Mouse (Mus musculus) intestine, embryonic 15.5 days (tissue): ENCODE measurements at regions not wholly inside any gene's neighbourhood (a gene's known extent, or its start where the extent isn't known, plus 50 kb on each side); places are given as distances from the start of the nearest gene placed in this dataset.
A peak's percentile ranks its signal among the peaks of the same experiment; 100 is the strongest.

Source experiments
- ATAC-seq: fragments of 200-750 bp; cut with Nextera tagmentation; 2 replicates; pipeline ENCODE4 v1.8.0; 2017; ENCODE audit warnings: moderate TSS enrichment, moderate library complexity
- H3K27ac ChIP-seq: fragments of 300-500 bp; sonication (generic); 2 replicates; pipeline ENCODE4 v1.5.1; 2015; ENCODE audit warnings: mild to moderate bottlenecking, inconsistent platforms
- H3K27me3 ChIP-seq: fragments of 300-500 bp; sonication (generic); replicated peaks from 2 replicates; pipeline ENCODE4 v1.6.1; 2015; ENCODE audit warnings: inconsistent platforms
- H3K36me3 ChIP-seq: fragments of 300-500 bp; sonication (generic); 2 replicates; pipeline ENCODE4 v1.6.1; 2015; ENCODE audit warnings: inconsistent platforms
- H3K4me1 ChIP-seq: fragments of 300-500 bp; sonication (generic); replicated peaks from 2 replicates; pipeline ENCODE4 v1.6.1; 2015; ENCODE audit warnings: inconsistent platforms
- H3K4me2 ChIP-seq: fragments of 300-500 bp; sonication (generic); replicated peaks from 2 replicates; pipeline ENCODE4 v1.6.1; 2015; ENCODE audit warnings: mild to moderate bottlenecking, inconsistent platforms
- H3K4me3 ChIP-seq: fragments of 300-500 bp; sonication (generic); replicated peaks from 2 replicates; pipeline ENCODE4 v1.5.1; 2015; ENCODE audit warnings: inconsistent platforms
- H3K9ac ChIP-seq: fragments of 300-500 bp; sonication (generic); 2 replicates; pipeline ENCODE4 v1.6.1; 2015; ENCODE audit warnings: inconsistent platforms
- H3K9me3 ChIP-seq: fragments of 300-500 bp; sonication (generic); 2 replicates; pipeline ENCODE4 v1.6.1; 2016; ENCODE audit warnings: inconsistent platforms
- WGBS: fragments of 180-500 bp; shearing (Covaris S2); methylation state at CpG from one replicate; pipeline ENCODE4 v1.1.7; 2015; 5-methylcytosine and 5-hydroxymethylcytosine counted together

- Histone ChIP-seq H3K27me3 (no peaks in the 10 kb centered on the region), H3K9ac (no peak overlapping the region), H3K4me1 (no peaks in the 10 kb centered on the region), H3K4me3 (no peak overlapping the region), H3K27ac (no peak overlapping the region), H3K4me2 (no peak overlapping the region), H3K9me3 (no peaks in the 10 kb centered on the region), H3K36me3 (no peaks in the 10 kb centered on the region)
- WGBS: 9% methylated on average over 4 of the region's 4 CpGs
- peak; percentile 77 for ATAC-seq
Observed at GRCm38 (mm10) chr19:36290778-36291177, 57.3 kb upstream of the Pcgf5 start.

- Histone ChIP-seq H3K4me2 (no peak overlapping the region), H3K27ac (no peak overlapping the region), H3K27me3 (no peaks in the 10 kb centered on the region), H3K4me1 (no peaks in the 10 kb centered on the region), H3K36me3 (no peaks in the 10 kb centered on the region), H3K9me3 (no peaks in the 10 kb centered on the region), H3K4me3 (no peak overlapping the region), H3K9ac (no peak overlapping the region)
- no peak for ATAC-seq
- WGBS: 76% methylated on average over 6 of the region's 6 CpGs
Observed at GRCm38 (mm10) chr19:36293177-36293969, 54.7 kb upstream of the Pcgf5 start.
